Mouse (Mus musculus) forelimb bud, embryonic 11.5 days (tissue): ENCODE data around the gene Tmem114.
A peak's percentile ranks its signal among the peaks of the same experiment; 100 is the strongest.

Source experiments
- DNase-seq: peaks from one replicate; pipeline ENCODE4 v3.0.0-alpha.2; 2012; ENCODE audit warnings: low read depth, low spot score

Tmem114 gene

DNA sequence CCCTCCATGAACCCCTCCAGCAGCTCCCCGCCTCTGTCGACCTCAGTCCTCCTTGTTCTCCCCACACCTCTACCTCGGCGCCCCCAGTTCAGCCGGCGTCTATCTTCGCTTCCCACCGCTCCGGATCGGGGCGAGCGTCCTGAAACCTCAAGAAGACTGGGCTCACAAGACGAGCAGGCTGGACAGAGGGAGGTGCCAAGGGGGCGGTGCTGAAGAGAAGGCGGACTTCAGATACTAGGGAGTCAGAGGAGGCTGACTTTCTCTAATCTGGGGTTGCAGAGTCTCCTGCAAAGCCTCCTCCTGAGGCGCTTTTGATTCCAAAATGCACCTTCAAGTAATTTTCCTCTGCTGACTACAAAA is at the start of gene Tmem114:
Gene Tmem114, minus strand, starts transcription at position 166 of the 360 bp plus-strand sequence.
- DNase-seq: no peak

DNA sequence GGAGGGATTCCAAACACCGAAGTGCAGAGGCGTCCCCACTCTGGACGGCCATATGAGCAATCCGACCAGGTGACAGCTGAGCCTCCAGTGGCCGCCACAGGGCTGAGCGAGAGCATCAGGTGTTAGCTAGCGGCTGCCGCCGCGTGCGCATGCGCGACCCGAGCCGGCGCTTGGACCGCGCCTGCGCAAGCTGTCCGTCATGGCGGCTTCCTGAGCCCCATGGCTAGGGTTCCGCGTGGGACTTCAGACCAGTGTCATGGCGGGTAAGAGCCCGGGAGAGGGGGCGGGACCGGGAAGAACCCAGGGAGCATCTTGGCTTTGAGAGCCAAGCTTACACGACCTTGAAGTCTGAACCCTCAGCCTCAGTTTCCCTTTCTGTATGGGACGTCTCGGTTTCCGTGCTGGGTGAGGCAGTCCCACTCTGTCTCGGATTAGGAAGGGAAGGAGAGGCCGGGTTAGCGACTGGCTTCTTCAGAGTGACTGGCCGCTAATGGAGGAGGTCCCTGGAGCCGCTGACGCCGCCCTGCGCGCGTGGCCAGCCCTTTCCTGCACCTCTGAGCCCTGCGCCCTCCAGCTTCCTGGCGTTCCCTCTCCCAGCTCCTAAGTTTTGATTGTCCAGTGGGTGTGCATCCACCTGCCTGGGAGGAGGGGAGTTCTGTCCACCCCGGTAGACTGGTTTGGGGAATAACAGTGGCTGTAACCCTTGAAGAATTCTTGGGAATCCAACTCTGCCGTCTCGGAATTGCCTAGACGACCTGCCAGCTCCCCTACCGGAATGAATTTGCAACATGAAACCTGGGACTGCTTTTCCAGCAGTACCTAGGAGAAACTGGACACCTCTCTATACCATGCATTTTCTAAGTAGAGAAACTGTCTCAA is 45.9 kb upstream of the Tmem114 start, which contains the start of gene Mettl22:
Gene Mettl22, plus strand, starts transcription at position 186 of the 879 bp plus-strand sequence.
- peak; percentile 94 for DNase-seq

DNA sequence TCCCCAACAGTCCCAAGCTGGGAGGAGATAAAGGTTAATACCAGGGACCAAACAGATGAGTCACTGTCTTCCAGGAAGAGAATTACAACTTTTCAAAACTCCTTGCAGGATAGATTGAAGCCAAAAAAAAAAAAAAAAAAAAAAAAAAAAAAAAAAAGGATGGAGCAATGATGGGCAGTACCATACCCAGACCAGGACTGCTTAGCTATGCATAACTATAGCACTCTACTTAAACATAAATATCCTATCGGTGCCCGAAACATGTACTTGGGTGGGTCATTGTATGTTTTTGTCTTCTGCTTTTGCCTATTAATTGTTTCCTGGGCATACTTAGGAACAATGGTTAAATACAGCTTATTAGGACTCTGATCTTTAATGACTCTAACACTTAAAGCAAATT is 45.2 kb upstream of the Tmem114 start:
- no peak for DNase-seq

DNA sequence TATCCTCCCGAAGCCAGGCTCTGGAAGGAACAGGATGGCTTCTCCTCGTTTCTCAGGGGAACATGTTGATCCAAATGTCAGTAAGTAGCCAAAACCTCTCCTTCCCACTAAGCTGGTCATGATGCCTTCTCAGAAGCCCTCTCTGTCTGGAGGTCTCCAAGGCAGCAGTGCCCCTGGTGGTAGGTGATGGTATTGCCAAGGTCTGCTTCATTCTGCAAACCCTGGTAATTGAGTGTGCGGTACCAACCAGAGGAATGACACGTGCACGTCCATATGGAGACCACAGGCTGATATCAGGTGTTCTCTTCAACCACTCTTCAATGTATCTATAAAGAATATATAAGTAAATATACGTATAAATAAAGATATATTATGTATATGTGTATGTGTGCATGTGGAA is 34.2 kb upstream of the Tmem114 start:
- peak; percentile 70 for DNase-seq

DNA sequence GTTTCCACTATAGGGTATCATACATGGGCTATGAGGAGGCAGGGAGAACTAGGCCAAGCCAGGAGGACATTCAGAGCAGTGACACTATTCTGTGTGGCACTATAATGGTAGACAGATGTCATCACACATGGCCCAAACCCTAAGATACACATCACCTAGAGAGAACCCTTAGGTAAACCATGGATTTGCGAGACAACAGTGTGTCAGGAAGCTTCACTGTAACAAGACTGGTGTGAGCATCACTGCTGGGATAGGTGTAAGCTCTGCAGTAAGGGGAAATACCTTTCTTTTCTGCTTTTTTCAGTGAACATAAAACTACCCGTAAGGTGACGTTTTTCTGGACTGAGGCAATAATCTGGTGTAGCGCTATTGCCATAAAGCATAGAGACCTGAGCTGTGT is 33.5 kb upstream of the Tmem114 start:
- DNase-seq: no peak

DNA sequence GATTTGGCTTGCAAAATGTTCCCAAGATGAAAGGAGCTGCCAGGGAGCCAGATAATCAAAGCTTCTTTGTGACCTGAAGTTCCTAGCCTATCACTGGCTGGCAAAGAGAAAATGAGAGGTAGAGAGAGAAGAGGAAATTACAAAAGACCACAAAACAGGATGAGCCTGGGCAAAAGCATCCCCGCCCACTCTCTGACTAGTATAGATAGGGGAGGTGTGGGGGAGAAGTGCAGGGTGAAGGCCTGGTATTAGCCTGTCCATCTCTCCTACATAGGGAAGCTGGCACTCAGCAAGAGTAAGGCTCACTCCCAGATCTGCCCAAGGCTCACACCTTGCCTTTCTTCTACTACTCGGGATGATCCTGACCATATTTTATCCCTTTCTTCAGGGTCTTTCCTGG is 30.3 kb upstream of the Tmem114 start:
- no peak for DNase-seq

DNA sequence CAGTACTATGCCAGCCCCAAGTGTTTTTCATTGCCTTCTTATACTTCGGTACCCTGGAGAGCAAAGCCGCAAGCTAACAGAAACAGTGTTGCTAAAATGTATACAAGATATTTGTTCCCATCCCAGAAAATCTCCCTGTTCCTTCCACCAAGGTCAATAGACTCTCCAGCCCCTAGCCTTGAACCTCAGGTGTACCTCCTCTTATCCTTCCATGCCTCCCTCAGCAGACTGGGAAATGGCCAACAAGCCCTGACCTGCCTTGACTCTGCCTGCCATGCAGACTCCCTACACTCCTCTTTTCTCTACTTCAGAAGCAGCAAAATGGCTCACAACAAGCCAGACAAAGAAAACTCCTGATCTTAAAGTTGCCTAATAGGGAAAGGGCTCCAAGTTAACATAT is 28.4 kb upstream of the Tmem114 start:
- DNase-seq: no peak

DNA sequence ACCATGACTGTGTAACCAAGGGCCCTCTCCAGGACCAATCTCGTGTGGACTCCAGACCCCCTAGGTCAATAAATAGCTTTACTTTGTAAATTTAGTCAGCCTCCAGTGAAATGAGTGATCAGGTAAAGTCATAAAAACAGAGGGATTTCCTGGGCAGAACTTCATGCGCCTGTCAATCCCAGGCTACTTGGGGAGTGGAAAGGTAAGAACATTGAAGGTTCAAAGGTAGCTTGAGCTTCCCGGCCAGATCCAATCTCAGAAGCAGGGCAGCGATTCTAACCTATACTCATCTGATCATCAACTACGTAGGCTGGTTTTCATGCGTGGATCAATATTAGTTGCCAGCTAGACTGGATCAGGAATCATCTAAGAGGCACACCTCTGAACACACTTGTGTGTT is 21.3 kb upstream of the Tmem114 start:
- DNase-seq: no peak

DNA sequence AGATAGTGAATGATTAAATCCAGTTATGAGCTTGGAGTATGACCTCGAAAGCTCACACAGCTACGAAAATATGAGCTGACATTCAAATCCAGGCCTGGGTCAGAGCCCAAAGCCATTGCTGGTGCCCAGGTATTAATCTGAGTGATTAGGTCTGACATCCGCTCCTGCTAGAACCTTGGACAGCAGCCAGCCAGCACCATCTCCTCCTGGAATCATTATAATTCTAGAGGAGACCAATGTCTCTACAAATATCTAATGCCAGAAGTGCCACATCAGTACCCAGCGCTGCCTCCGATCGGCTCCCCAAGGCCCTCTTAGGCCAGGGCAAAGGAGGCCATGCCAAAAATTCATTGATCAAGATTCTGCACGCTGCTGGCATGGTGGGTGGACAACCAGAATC is 20.0 kb upstream of the Tmem114 start:
- DNase-seq: no peak

DNA sequence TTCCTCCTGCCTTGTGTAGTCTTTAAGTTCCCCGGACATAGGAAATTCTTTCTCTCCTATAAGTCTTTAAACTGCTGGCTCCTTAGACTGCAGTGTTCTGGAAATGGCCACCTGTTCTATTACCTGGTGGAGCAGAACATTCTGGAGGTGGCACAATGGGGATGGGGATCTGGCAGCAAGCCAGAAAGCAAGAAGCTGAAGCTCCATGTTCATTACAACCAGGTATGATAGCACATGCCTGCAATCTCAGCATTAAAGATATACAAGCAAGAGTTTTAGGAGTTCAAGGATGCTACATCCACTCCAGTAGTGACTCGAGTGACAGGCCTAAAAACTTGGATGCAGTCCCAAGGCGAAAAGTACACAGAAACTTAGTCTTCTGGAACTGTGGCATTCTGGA is 7.7 kb upstream of the Tmem114 start:
- DNase-seq: no peak

DNA sequence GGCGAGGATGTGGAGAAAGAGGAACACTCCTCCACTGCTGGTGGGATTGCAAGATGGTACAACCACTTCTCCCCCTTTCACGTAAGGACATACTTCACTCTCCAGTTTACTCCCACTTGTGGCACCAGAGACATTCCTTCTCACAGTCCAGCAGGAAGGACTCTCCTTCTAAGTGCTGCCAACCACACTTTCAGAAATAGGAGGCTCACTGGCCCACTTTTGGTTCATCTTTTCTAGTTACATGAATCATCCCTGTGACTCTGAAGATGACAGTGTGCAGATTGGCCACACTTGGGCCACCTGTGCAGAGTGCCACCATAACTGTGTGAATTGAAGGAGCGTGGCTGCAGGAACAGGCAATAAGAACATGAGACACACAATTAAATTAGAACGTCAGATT is 4.6 kb upstream of the Tmem114 start:
- no peak for DNase-seq

DNA sequence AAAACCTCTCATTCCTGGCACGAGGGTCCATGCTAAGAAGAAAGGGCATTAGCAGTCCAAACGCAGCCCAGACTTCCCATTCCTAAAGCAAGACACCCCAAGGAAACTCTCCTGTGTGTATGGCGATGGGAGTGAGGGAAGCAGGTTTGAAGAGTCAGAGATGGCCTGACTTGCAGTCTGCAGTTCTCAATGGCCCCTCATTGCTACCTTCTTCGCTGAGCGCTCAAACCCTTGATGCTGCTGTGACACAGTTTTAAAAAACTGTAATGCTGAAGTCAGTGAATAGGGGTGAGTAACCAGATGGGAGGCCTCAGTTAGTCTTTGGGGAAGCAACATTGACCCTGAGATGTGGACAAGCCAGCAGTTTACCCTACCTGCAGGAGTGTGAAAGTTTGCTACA is 800 bp upstream of the Tmem114 start:
- DNase-seq: no peak

DNA sequence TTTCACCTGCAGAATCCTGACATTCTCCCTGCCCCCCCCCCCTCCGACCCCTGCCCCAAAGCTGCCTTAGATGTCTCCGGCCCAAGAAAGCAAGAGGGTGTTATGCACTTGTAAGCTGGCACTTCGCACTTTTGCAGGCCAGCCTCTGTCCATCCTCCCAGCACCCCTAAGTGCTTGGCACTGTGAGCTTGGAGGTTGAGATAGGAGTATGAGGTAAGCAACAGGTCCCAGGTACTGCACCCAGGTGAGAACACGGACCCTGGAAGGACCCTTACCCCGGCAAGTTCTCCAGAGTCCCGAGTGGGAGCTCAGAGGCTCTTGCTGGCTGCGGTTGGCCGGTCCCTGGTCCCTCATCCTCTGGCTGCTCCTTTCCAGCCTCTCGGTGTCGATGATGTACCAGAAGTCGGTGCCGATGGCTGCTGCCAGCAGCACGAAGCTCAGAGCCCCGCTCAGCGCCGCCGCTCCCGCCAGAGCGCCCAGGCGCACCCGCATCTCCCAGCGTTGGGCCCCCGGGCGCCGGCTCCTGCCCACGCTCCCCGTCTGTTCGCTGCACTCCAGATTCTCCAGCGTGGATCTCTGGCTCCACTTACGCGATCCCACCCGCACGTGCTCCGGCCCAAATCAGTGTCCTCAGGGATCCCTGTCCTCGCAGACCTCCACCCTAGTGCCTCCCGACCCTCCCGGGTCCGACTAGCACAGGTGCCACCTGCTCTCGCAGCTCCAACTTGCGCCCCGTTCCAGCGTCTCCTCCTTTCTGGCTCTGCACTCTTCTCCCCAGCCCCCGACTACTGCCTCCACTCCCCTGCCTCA is 570 bp downstream of the Tmem114 start:
- DNase-seq: no peak

DNA sequence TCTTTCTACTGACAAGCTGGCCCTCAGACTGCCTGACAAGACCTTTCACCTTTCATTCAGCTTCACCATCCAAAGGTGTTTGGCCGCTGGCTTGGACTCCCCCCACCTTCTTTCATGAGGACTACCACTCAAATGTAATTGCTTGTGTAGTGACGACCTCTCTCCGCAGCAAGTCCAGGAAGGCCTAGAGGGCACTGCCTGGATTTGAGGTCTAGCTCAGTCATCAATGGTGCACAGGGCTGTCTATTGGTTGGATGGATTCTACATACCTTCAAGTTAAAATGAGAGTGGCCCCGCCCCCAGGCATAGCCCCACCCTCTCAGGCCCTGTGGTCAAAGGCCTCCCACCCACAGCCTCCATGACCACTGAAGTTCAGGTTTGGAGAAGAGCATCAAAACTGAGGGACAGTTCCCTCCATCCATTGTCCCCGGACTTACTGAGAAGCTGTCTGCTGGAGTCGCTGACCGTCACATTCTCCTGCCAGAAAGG is 1.3 kb downstream of the Tmem114 start:
- DNase-seq: no peak

DNA sequence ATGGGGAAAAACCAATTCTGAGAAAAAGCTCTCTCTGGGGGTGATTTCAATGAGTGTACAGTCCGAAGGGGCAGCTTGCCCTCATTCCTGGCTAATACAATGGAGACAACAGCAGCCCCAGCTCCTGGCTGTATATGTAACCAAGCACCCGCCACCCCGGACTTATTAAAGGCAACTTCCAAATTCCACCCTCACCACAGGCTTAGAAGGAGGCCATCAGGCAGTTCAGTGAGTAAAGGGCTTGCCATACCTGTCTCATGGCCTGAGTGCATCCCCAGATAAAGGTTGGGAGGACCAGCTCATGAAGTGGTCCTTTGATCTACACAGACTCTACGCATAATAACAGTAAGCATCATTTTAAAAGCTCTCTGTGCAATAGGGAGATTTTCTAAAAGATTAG is 4.1 kb downstream of the Tmem114 start:
- no peak for DNase-seq

DNA sequence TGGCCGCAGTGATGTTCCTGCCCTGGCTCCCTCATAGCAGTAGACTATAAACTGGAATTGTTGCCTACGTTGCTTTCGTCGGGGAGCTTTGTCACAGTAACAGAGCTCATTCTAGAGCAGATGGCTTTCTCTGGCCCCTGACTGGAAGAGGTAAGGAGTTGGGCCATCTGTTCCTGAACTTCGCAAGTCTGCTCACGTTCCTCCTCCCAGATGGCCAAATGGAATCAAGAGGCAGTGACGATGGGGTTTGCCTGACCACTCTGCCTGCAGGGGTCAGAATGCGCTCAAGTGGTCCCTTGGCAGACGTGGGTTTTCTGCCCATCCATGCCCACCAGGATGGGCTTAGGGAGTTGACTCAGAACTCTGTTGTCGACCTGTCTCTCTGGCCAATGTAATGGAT is 4.6 kb downstream of the Tmem114 start:
- no peak for DNase-seq

DNA sequence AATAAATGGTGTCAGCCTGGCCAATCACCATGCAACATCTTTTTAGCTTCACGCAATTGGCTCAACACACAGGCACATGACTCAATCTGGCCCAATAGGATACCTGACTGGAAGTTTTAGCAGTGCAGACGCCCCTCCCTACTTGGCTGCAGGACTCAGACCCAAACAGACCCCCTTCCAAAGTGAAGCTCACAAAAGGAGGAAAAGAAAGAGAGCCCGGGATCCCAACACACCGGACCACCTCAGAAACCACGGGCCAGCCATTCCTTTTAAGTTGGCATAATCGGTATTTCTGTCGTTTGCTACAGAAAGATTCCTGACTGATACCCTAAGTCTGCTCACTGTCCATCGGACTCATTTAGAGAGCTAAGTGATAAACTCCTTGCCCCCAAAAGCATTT is 5.3 kb downstream of the Tmem114 start:
- no peak for DNase-seq

DNA sequence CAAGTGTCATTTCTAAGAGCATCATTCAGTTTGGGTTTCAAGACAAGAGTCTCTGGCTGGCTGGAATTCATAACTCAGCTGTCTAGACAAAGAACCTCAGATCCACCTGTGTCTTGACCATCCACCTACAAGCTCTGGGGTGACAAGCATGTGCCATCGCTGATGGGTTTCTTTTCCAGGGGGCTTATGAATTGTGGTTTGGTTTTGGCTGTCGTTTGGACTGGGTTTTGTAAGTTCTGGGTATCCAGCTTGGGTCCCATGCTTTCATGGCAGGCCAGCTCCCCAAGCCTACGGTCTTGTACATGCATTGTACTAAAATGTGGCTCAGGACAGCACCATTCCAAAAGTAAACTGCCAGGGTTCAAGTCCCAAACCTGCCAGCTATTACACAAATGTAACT is 6.8 kb downstream of the Tmem114 start:
- no peak for DNase-seq

DNA sequence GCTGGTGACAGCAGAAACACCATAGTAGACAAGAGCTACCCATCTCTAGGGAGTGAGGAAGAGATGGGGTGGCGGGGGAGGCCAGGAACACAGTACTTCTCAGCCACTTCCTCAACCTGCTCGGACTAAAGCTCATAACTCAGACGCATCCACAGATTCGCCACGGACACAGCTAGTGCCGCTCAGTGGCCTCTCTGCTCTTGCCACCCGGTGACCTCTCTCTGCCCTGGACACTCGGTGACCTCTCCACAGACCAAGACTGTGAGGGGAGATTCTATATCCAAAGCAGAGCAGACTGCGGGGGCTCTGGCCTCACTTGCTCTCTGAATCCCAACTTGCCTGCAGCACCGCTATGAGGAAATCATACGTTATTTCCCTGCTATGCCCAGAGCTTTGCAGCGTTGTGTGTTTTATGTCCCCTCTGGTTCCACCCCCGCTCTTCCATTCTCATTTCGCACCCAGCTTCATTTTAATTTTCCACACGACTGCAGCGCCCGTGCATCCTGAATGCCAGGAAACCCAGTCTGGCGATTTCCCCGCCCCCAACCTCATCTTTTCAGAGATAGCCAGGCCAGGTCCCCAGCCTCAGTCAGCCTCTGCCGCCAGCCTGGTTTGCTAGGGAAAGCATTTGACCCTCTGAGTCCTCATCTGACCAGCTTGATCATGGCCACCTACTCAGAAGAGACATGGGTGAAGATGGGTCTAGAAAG is 7.8 kb downstream of the Tmem114 start:
- DNase-seq: no peak

DNA sequence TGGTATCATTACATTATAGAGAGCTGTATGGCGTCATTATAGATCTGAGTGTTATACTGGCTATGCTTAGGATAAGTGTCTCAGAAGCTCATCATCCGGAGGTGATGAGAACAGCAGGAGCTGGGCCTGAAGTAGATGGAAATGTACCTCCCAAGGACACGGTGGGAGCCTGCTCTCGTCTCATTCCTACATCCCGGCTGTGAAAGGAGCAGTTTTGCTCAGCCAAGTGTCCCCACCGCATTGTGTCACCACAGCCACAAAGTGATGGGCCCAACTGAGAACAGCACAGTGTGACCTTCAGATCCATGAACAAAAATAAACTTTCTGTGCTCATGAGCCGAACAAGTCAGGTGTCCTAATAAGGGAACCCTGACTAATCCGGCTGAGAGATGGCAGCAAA is 8.9 kb downstream of the Tmem114 start:
- DNase-seq: no peak

DNA sequence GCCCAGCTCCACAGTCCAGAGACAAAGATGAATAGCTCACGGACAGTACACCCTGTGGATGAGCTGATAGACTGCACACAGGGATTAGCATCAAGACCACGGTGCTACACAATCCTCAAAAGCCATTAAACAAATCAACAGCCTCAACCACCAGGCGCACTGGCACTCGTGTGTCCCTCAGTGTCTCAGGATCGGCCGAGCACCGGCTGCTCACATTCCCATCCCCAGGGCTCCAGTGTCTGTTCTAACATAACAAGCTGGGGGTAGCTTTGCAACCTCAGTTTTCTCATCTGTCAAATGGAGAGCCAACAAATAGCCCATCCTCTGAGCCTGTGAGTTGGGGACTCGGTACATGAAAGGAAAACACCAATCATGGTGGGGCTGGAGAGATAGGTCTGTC is 11.5 kb downstream of the Tmem114 start:
- no peak for DNase-seq

DNA sequence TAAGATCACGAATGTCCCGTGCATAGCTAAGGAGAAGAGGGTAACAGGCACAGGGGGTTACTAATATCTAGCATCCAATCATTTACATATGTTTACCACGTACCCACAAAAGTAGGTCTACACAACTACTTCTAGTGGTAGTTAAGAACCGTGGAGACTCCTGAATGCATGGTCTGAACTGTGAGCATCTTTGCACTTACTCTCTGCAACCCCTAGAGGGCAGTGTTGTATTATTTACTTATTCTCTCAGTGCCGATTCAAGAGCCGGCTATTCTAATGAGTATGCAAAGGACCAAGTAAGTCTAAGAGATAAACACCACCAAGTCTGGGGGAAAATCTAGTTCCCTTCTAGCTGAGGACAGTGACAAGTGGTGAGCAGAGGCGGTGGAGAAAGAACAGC is 12.7 kb downstream of the Tmem114 start:
- DNase-seq: peak; percentile 78
